ENCODE assay signal across 23 mouse cellular contexts in the genomic region with DNA sequence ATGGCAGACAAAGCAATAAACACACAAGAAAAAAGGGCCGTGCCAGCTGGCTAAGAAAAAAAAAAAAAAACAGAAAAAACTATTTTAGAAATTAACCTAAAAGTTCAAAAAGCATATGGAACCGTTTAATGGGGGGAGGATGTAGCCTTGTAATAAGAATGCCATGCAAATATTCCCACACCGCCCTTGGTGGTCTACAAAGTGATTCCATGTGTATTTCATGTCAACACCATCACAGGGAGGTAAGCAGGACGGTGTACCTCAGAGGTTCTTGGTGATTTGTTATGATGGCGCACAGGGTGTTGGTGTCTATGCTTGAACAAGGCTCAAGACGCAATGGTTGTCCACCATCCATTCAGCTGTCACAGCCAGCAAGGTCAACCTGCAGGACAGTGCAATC. TPM values are rescaled to one million over a fixed set of nuclear protein-coding genes. Genes with fewer than 3 reads are reported as not detected.
"Had no signal": no experiment of that assay in that cellular context is flagged by ENCODE, and none has a peak within 500 bp of the region (broad histone marks: within the 10 kb centered on the region; RNA-seq: fewer than 3 reads in every experiment).

No protein-coding gene starts in this region.

- H3K4me3 ChIP-seq: left cerebral cortex, adult 2 months; limb, embryonic 12.5 days; midbrain, embryonic 10.5 days; myocyte; neural tube, embryonic 15.5 days had no signal

- ATAC-seq: lung, postnatal 0 days had no signal

- H3K4me1 ChIP-seq: neural tube, embryonic 15.5 days had no signal

- DNase-seq: kidney, postnatal 25 days; lung, adult 2 months; lung, postnatal 36 days; midbrain, embryonic 14.5 days; right cerebral cortex, adult 18-20 months; right cerebral cortex, postnatal 4 days; spleen, adult 18-20 months; thymus, adult 18-20 months; thymus, postnatal 14 days had no signal

- H3K9me3 ChIP-seq: limb, embryonic 12.5 days; midbrain, embryonic 10.5 days; neural tube, embryonic 15.5 days had no signal

- H3K27ac ChIP-seq: left cerebral cortex, adult 2 months; limb, embryonic 12.5 days; liver, embryonic 14.5 days; midbrain, embryonic 10.5 days; neural tube, embryonic 15.5 days had no signal

- H3K9ac ChIP-seq: limb, embryonic 12.5 days; liver, embryonic 14.5 days; neural tube, embryonic 15.5 days had no signal

- H3K4me2 ChIP-seq: limb, embryonic 12.5 days; neural tube, embryonic 15.5 days had no signal

- H3K36me3 ChIP-seq: limb, embryonic 12.5 days had no signal

- H3K27me3 ChIP-seq: limb, embryonic 12.5 days; neural tube, embryonic 15.5 days had no signal

RNA-seq across cellular contexts. Expression of gene Tigit, which starts 46.6 kb away (rescaled TPM):
- total RNA-seq: layer of hippocampus, postnatal 25 days; left cerebral cortex, adult 2 months; left cerebral cortex, postnatal 14 days; liver, adult 2 months; megakaryocyte progenitor cell, adult 5-6 weeks had no signal
- polyA plus RNA-seq: kidney, embryonic 16.5 days; limb, embryonic 12.5 days; liver, embryonic 14.5 days; lung, postnatal 0 days; midbrain, embryonic 10.5 days; midbrain, embryonic 14.5 days; neural tube, embryonic 11.5 days; neural tube, embryonic 15.5 days; stomach, embryonic 14.5 days had no signal
